Mouse (Mus musculus) olfactory bulb, adult 2 months (tissue): ENCODE data around the gene Aprt.

ENCODE experiments used
- CTCF ChIP-seq: fragments of 200-500 bp; IDR thresholded peaks from 2 replicates; pipeline ENCODE4 v1.5.1; 2012; ENCODE audit warnings: low read depth, mild to moderate bottlenecking, low read length, moderate library complexity; ENCODE audit not compliant: insufficient read depth
- POLR2A ChIP-seq: fragments of 200-500 bp; IDR thresholded peaks from 2 replicates; pipeline ENCODE4 v1.6.1; 2012; ENCODE audit warnings: mild to moderate bottlenecking, low read depth, low read length, moderate library complexity; ENCODE audit not compliant: insufficient read depth

- TF ChIP-seq POLR2A (no peak), CTCF (no peak)
These were observed 38.2 kb downstream of the Aprt start for GRCm38 (mm10) chr8:122538310-122539076.
